Mouse (Mus musculus): ENCODE measurements around the gene Gm5901.

GRCm38 (mm10) chr7:105380329-105380728 is 5.5 kb downstream of the Gm5901 start:
- TF ChIP-seq TAL1 (IDR thresholded peaks at IDR 0.05; ENCODE audit: low read length) (no peak), GATA1 (IDR thresholded peaks at IDR 0.05; ENCODE audit: low read length) (no peak)

All from erythroblast, embryonic 14.5 days (primary cell).